Mouse (Mus musculus): ENCODE data around the gene Kif24. TPM values are rescaled to one million over a fixed set of nuclear protein-coding genes. Genes with fewer than 3 reads are reported as not detected.
A peak's percentile ranks its signal among the peaks of the same experiment; 100 is the strongest.

Kif24 gene
- total RNA-seq, 2 experiments from 2014 or later, result 0.52 to 1.0 TPM

DNA sequence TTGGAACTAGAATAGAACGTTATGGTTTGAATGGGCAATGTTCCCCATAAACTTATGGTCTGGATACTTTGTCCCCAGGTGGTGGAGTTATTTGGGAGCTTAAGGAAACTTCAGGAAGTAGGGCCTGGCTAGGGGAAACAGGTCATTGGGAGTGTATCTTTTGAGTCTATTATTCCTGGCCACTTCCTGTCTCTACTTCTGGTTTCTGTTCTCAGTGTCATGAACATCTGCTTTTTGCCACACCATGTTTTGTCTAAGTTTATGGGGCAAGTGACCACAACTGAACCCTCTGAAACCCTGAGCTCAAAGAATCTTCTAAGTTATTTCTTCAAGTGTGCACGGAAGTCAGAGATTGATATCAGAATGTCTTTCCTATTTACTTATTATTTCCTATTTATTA, 57.3 kb downstream of the Kif24 start:
- no peak for DNase-seq (ENCODE audit: low spot score in 2 of 2)

DNA sequence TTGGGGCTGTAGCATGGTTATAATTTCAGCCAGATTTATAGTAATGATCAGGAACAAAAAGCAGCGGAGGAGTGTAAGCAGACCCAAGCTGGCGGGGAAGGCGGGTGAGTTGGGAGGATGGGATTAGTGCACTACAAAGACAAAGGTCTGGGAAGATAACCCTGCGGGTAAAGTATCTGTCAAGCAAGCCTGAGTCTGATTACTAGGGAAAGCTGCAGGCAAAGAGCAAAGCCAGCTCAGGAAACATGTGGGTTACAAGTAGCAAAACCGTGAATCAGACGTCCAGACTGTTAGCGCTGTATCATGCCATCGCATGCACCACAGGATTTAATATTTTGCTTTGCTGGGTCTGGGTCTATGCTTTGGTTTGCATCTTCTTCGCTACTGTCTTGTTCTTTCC, 58.1 kb downstream of the Kif24 start:
- DNase-seq (ENCODE audit: low spot score in 2 of 2), result no peak

DNA sequence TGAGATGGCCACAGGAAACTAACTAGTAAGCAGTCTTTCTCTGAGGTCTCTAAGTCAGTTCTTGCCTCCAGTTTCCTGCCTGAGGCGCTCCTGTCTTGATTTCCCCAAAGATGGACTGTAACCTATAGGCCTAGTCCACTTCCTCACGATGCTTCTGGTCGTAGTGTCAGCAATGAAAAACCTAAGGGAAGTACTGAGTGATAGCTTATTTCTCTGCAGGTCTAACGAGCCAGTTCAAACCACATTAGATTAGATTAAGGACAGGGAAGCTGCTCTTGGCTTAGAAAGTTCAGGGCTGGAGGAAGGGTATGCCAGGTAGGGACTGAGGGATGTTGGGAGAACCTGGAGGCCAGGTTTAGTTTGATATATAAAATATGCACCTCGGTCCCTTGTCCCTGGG, 63.1 kb downstream of the Kif24 start:
- no peak for DNase-seq (ENCODE audit: low spot score in 2 of 2)

GRCm38 (mm10) chr4:41401167-41401566, 63.5 kb downstream of the Kif24 start:
- DNase-seq (ENCODE audit: low spot score in 2 of 2), result no peak

DNA sequence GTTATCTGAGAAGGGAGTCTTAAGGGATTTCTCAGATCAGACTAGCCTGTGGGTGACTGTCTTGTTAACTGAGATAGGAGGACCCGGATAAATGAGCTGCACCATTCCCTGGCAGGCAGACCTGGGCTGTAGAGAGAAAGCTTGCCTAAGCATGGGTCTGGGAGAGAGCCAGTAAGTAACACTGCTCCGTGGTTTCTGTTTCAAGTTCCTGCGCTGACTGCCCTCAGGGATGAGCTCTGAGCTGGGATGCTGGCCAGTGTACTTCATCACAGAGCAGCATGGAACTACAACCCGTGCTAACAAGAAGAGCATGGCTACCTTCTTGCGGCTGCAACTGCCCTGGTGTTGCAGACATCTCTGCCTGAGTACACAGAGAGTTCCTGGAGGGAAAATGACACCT, 64.8 kb downstream of the Kif24 start:
- DNase-seq (ENCODE audit: low spot score in 2 of 2), result no peak

GRCm38 (mm10) chr4:41398353-41398752, 66.3 kb downstream of the Kif24 start:
- DNase-seq (ENCODE audit: low spot score in 2 of 2), result no peak

- no peak for DNase-seq (ENCODE audit: low spot score in 2 of 2)
Observed at GRCm38 (mm10) chr4:41394651-41395050, 70.0 kb downstream of the Kif24 start.

- DNase-seq (ENCODE audit: low spot score in 2 of 2), result no peak
Observed at GRCm38 (mm10) chr4:41391015-41391414, 73.7 kb downstream of the Kif24 start.

GRCm38 (mm10) chr4:41390122-41390521, 74.6 kb downstream of the Kif24 start:
- DNase-seq (ENCODE audit: low spot score in 2 of 2), result peak; percentile 65 to 91

DNA sequence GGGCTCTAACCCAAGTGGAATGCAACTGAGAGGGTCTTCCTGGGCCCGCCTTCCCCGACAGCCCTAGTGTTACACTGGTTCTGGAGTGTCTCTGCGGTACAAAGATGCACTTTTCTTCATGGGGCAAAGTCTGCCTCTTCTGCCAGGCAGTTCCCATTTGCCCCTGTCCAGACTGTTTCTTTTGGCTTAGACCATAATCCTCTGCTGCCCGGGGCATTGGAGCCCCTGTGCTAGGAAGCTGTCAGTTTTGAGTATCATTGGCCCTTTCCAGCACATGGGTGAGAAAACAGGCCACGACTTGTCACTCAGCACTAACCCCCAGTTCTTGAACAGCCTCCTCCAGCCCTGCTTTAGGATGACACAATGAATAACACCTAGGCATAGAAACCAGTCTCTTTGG, 75.4 kb downstream of the Kif24 start:
- no peak for DNase-seq (ENCODE audit: low spot score in 2 of 2)

- no peak for DNase-seq (ENCODE audit: low spot score in 2 of 2)
Observed at GRCm38 (mm10) chr4:41388616-41389015, 76.1 kb downstream of the Kif24 start.

DNA sequence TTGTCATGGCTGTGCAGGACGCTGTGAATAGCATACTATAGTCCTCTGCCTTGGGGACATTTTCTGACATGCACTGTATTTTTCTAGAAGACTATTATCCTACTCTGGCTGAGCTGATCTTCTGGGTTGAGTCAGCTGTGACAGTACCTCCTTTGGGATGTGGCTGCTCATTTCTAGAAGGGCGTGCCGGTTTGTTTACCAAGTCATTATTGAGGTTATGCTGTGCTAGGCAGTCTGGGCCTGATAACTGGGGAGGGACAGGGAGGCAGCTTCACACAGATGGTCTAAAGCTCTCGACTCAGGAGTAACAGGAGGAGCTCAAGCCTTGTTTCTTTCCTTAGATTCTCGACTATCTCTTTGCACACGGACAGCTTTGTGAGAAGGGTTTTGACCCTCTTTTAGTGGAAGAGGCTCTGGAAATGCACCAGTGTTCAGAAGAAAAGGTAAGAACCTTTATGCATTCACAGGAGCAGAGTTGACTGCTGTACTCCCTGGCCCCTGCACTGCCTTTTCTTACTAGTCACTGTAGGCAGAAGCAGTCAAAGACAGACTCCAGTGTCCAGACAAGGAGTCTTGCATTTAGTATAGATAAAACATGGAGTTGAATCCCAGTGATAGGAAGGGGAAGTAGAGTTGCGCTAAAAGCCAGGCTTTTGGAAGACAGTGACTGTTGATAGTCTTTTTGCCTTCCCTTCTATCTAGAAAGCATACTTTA, 76.8 kb downstream of the Kif24 start:
- DNase-seq (ENCODE audit: low spot score in 2 of 2), result no peak

DNA sequence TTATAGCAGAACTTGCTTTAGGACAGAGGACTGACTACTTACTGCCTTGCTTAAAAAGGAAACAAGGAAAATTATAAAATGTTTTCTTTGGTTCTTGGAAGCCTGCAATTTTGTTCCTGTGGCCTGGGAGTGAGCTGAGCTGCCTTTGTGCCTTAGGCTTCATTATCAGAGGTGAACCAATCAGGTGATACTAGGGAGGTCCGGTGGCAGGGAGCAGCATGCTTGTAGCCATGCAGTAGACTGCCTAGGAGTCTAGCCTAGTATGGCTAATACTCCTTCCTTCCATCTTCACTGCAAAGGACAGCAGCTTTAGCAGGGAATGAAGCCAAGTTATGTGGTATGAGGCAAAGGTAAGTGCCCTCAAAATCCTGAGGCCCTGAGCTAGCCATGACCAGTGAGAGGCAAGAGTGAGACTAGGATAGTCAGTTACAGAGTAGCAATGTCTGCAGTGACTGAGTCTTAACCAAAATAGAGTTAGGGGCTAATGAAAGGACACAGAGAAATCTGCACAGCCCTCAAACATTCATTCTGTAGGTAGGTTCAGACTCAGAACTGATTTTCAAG, 78.2 kb downstream of the Kif24 start:
- no peak for DNase-seq (ENCODE audit: low spot score in 2 of 2)

DNA sequence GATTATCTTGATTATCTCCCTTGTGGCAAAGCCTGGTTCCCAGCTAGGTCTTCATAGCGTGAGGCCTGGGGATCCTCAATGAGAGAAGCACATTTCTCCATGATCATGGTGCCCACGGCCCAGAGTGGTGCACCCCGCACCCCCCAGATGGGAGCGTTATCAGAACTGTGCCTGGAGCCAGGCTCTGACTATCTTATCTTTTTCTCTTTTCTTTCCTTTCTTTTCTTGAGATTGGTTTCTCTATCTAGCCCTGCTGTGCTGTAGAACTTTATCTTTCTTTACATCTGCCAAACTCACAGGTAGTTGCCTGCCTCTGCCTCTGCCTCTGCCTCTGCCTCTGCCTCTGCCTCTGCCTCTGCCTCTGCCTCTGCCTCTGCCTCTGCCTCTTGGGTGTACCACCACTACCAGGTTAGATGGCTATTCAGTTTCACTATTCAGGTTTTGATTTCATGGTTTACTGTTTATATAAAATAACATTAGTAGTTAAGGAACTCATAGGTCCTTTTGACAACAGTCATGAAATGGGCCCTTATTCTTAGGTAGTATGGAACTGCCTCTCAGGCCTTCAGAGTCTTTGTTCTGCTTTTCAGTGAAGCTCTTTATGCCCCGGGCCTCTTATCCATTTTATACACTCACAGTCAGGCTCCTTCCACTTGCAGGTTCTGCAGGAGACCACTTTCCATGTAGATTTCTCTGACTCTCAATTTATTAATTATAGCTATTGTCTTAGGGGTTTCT, 83.3 kb downstream of the Kif24 start:
- DNase-seq (ENCODE audit: low spot score in 2 of 2), result no peak

- no peak for DNase-seq (ENCODE audit: low spot score in 2 of 2)
Observed at GRCm38 (mm10) chr4:41377567-41377966, 87.1 kb downstream of the Kif24 start.

GRCm38 (mm10) chr4:41369702-41370437, 94.8 kb downstream of the Kif24 start:
- DNase-seq (ENCODE audit: low spot score in 2 of 2), result no peak

GRCm38 (mm10) chr4:41368198-41368597, 96.5 kb downstream of the Kif24 start:
- no peak for DNase-seq (ENCODE audit: low spot score in 2 of 2)

DNA sequence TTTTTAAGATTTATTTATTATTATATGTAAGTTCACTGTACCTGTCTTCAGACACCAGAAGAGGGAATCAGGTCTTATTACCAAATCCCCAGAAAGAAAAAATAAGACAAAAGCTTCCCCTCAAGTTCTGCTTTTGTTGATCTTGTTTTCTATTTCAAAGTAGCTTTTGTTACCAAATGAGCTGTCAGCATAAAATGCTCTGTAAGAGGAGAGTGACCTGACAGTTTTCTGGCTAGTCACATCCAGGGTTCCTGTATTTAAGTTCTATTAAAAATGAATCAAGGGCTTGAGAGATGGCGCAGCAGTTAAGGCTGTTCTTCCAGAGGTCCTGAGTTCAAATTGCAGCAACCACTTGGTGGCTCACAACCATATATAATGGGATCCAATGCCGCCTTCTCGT, 103.6 kb downstream of the Kif24 start:
- no peak for DNase-seq (ENCODE audit: low spot score in 2 of 2)

GRCm38 (mm10) chr4:41359358-41359757, 105.3 kb downstream of the Kif24 start:
- DNase-seq (ENCODE audit: low spot score in 2 of 2), result no peak

- DNase-seq (ENCODE audit: low spot score in 2 of 2), result no peak
Observed at GRCm38 (mm10) chr4:41358669-41359068, 106.0 kb downstream of the Kif24 start.

DNA sequence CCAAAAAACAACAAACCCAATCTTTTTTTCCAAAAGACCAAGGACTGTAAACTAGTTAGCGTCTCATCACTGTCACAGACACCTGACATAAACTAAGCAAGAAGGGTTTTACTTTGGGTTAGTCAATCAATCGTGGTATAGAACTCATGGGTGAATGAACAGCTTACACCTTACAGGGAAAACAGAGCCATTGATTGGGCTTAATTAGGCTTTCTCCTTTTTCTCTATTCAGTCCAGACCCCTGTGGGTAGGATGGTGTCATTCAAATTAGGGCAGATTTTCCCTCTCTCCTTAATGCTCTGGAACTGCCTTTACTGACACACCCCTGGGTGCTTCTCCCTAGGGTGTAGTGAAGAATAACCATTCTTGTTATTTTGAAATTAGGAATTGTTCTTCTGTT, 107.5 kb downstream of the Kif24 start:
- DNase-seq (ENCODE audit: low spot score in 2 of 2), result no peak

DNA sequence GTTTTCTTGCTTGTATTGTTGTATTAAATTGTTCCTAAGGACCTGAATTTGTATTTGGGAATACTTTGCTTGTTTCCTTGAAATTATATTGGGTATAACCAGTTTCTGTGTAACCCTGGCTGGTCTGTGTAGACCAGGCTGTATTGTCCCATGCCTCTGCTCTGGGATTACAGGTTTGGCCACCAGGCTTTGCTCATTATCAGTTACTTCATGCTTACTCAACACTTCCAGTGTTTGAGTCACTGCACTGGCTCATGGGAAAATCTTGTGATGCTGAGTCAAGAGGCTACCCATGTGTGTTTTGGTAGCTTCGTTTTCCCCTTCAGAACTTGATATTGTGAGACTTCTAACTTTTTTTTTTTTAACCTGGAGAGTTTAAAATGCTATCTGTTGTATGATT, 111.4 kb downstream of the Kif24 start:
- DNase-seq (ENCODE audit: low spot score in 2 of 2), result no peak

All from layer of hippocampus, adult 18-20 months (tissue).